Mouse (Mus musculus) kidney, adult 10 weeks (tissue): ENCODE measurements around the gene Cyp2b10. TPM values are rescaled to one million over a fixed set of nuclear protein-coding genes. Genes with fewer than 3 reads are reported as not detected.

Experiments used
- polyA plus RNA-seq: library from polyadenylated mRNA; stranded (reverse); fragments of 350-450 nt; fragmentation: Illumina TruSeq; extraction: RNeasy Lipid Tissue Mini Kit (QIAGEN cat#74804); gene quantifications from one replicate; pipeline ENCODE4 v1.2.3, GENCODE M21; 2014; ENCODE audit warnings: low read depth, low replicate concordance

Cyp2b10 gene
- polyA plus RNA-seq = not detected

DNA sequence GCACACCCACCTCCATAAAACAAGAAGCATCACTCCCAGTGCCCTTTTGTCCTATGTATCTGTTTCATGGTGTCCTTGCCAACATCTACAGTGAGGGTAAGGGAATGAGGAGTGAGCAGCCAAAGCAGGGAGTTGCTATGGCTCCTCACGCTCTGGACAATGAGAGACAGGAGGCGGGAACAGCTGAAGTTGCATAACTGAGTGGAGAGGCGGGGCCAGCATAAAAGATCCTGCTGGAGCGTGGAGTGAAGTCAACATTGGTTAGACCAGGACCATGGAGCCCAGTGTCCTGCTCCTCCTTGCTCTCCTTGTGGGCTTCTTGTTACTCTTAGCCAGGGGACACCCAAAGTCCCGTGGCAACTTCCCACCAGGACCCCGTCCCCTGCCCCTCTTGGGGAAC is at the start of gene Cyp2b10:
Cyp2b10 (plus strand) TSS at position 210 of the 400 bp plus-strand sequence.

Other genes with a start within 250 kb of the Cyp2b10 start
- gene Bckdha, start 238.6 kb upstream of the Cyp2b10 start, polyA plus RNA-seq = 0.61 TPM
- gene Exosc5, start 238.5 kb upstream of the Cyp2b10 start, polyA plus RNA-seq = 0.32 TPM
- gene Tmem91, start 222.5 kb upstream of the Cyp2b10 start, polyA plus RNA-seq = not detected
- gene B9d2, start 216.8 kb upstream of the Cyp2b10 start, polyA plus RNA-seq = not detected
- 1.0 TPM for gene Tgfb1, start 210.6 kb upstream of the Cyp2b10 start, polyA plus RNA-seq
- 2.3 TPM for gene Ccdc97, start 178.5 kb upstream of the Cyp2b10 start, polyA plus RNA-seq
- gene Hnrnpul1, start 142.9 kb upstream of the Cyp2b10 start, polyA plus RNA-seq = 26.8 TPM
- gene Axl, start 108.9 kb upstream of the Cyp2b10 start, polyA plus RNA-seq = 18.3 TPM
- 2.4 TPM for gene Cyp2s1, start 80.7 kb upstream of the Cyp2b10 start, polyA plus RNA-seq
- gene Cyp2b13, start 163.9 kb downstream of the Cyp2b10 start, polyA plus RNA-seq = not detected